Mouse (Mus musculus) megakaryocyte, adult 5-6 weeks (primary cell): ENCODE results near the gene Gm20662. TPM values are rescaled to one million over a fixed set of nuclear protein-coding genes. Genes with fewer than 3 reads are reported as not detected.
"Not testable (repeated sequence)": the region's sequence is repeated elsewhere in the genome, so short reads cannot be mapped to it uniquely, and the experiment has no call there.

ENCODE experiments used
- ATAC-seq: 2 replicates; pipeline ENCODE4 v1.8.0; 2016; ENCODE audit warnings: mild to moderate bottlenecking, inconsistent platforms; ENCODE audit not compliant: poor library complexity, severe bottlenecking
- total RNA-seq, 2 experiments: library from RNA; stranded (forward) in 1 of 2; stranded (reverse) in 1 of 2; fragments of 153-499, 151-499 nt in 1 of 2; fragments of 221-1000, 200-1000 nt in 1 of 2; gene quantifications; 2 replicates each; pipeline versions ENCODE4 v1.2.3 to v1.2.4; 2015 to 2017

Gm20662 gene
- total RNA-seq, 2 experiments from 2014 or later: not detected

- ATAC-seq: peak; percentile 4
These were observed 6.8 kb downstream of the Gm20662 start for GRCm38 (mm10) chr9:108002778-108003530.

GRCm38 (mm10) chr9:108003531-108003890 is 7.4 kb downstream of the Gm20662 start:
- no peak for ATAC-seq

DNA sequence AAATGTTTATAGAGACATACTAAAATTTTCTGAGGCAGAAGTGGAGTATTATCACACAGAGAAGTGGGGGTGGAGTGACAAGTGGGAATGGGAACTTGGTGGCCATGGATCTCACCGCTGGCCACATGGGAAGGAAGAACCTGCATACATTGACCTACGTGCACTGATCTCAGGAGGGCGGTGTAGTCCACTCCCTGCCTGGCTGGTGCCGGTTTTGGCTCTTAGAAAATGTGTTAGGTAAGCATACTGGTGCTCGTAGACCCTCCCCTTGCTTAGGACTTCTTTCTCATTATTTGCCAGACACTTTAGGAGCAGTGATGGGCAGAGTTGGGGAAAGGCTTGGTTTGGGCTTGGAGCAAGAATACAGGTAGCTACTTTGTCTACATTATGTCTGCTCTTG is 11.9 kb downstream of the Gm20662 start:
- no peak for ATAC-seq

- no peak for ATAC-seq
These were observed 14.2 kb downstream of the Gm20662 start for GRCm38 (mm10) chr9:108010385-108010784.

DNA sequence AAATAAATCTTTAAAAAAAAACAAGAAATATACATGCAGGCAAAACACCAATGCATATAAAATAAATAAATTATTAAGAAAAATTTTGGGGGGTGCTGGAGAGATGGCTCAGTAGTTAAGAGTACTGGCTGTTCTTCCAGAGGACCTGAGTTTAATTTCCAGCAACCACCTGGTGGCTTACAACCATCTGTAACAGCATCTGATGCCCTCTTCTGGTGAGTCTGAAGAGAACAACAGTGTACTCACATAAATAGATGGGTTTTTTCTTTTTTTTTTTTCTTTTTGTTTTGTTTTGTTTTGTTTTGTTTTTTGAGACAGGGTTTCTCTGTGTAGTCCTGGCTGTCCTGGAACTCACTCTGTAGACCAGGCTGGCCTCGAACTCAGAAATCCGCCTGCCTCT is 17.4 kb downstream of the Gm20662 start:
- not testable (repeated sequence) for ATAC-seq

DNA sequence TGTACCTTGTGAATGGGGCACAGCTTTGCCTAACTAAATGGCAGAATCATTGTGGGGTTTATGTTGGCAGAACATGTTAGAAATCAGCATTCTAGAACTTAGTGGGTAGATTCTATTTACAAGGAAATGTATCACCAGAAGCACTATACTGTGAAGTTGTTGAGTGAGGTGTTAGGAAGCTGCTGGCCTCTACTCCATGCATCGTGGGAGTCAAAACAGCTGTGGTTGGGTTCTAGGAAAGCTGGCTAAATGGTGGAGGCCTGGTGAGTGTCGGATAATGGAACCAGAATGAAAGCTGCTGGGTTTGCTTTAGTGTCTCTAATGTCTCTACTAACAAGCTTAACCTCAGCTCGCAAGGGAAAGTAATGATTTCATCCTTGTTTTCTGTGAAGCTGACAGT is 21.0 kb downstream of the Gm20662 start:
- ATAC-seq: no peak

DNA sequence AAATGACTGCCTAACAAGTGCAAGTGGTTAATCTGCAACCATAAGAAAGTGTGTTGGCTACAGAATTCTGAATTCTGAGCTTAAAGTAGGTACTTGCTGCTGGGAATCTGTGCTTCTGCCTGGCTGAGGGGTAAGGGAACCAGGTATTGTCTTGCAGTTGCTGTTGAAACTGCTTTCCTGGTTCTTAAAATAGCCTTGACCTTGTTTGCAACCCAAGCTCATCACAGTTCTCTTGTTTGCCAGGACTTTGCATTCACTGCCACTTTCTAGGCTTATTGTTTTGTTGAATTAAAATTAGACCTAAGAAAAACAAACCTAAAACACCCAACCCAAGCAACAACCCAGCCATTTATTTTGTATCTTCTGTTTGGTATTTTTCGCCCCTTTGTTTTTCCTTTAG is 24.6 kb downstream of the Gm20662 start:
- ATAC-seq: no peak

DNA sequence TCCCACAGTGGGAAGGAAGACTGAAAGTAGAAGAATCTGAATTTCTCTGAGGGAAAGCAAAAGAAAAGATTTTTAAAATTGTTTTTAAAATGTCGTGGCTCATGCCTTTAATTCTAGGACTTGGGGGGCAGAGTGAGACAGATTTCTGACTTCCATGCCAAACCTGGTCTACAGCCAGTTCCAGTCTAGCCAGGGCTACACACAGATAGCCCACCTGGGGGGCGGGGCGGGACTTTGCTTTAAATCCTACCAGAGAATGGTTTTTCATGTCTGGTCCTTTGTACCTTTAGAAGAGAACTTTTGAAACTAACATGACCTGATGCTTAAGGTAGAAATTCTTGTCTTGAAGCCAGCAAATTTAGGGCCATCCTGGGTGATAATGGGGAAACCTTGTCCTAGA is 27.1 kb downstream of the Gm20662 start:
- ATAC-seq: no peak

DNA sequence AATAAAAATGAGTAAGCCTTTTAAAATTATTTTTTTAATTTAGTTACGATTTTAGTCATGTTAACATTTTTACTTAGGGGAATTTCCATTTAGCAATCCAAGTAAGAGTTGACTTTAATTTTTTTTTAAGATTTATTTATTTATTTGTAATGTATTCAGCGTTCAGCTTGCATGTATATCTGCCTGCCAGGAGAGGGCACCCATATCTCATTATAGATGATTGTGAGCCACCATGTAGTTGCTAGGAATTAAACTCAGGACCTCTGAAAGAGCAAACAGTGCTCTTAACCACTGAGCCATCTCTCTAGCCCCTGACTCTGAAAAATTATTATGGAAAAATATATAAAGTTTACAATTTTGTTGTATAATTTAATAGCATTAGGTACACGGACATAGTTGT is 30.4 kb downstream of the Gm20662 start:
- no peak for ATAC-seq

- no peak for ATAC-seq
These were observed 31.7 kb downstream of the Gm20662 start for GRCm38 (mm10) chr9:108027867-108028266.

DNA sequence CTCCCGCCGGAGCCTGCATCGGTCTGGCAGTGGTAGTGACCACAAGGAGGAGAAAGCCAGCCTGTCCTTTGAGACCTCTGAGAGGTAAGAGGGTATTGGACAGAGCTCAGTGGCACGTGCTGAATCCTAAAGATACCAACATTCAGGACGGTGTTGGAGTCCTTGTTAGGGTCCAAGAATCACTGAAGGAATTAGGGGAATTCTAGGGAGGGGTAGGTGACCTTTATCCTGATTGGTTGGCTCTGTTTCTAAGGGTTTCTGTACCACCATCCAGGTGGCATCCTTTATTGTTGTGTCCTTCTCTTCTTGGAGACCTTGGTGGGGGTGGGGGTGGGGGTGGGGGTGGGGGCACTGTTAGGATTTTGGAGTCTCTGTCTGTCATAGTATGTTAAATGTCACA is 36.0 kb downstream of the Gm20662 start:
- ATAC-seq: no peak

GRCm38 (mm10) chr9:108035331-108036156 is 39.4 kb downstream of the Gm20662 start:
- ATAC-seq: no peak

- ATAC-seq: no peak
These were observed 48.8 kb downstream of the Gm20662 start for GRCm38 (mm10) chr9:108044751-108045492.

DNA sequence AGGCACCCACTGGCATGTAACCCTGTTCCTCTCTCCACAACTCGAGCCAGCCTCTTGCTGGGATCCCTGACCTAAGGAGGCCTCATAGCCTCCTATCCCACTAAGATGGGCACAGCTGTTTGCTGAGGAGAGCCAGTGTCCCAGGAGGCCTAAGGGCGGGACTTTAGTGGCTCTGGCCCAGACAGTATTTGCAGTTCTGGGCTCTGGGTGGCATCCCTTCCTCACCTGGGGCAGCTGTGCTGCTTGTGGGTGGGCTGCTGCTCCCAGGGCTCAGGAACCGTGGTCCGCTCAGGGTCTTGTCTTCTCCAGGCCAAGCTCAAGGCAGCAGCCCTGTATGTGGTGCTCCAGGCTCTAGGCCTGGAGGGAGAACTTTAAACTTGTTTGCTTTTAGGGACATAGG is 50.4 kb downstream of the Gm20662 start:
- no peak for ATAC-seq

DNA sequence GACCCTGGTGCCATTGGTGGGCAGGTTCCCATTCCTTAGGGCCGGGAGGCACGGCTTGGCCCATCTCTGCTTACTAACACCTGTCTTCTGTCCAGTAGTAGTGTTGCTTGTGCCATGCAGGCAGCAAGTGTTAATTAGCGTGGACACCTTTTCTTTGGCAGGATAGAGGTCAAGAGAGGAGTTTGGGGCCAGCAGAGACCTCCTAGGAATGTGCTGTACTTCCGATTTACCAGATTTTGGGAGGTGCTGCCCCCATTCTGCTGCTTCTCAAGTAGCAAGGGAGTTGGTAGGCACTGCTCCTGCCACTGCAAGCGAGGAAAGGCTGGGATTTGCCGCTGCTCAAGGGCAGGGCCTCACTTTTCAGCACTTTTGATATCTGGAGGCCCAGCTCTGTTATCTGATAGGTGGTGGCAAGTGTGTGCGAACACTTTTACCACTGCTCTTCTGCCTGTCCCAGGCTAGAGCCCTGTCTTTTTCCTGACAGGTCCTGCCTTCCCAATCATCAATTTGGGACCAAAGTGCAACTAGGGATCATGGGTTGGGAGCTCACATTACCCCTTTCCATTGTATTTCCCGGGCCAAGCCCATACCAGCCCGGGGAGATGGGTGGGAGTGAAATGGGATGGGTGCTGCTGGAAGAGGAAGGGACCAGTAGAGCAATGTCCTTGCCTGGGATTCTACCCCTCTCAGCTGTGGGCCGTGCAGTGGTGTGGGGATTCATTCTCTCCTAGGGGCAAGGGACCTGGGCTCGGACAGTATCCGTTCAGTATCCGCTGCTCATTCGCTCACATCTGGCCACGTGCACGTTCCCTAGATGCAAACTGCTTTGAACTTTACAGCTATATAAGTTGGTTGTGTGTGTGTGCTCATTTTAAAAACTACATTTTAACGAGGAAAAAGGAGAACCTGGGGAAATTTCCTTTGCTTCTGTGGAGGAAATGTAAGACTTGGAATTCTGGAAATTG is 51.7 kb downstream of the Gm20662 start:
- ATAC-seq: no peak

- no peak for ATAC-seq
These were observed 52.4 kb downstream of the Gm20662 start for GRCm38 (mm10) chr9:108048566-108048955.

DNA sequence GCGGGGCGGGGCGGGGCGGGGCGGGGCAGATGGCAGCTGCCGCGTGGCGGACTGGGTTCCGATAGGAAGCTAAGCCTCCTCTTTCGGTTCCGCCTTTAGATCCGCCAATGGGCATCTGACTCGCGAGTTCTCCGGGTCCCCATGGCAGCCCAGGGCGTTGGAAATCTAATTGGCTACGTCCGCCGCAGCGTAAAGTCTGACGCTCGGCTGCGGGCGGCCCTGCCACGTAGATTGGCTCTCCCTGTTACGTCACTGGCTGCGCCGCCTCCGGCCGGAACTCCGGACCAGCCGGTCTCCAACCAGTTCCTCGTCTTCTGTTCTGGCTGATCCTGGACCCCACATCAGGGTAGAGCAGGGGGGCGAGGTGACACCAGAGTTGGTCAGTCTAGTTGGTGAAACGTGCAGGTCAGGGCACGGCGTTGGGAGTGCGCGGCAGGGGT is 52.9 kb downstream of the Gm20662 start, which contains the start of gene Gmppb:
TSS of gene Gmppb (plus strand) at position 227 of the 440 bp plus-strand sequence.
- ATAC-seq: peak; percentile 87

DNA sequence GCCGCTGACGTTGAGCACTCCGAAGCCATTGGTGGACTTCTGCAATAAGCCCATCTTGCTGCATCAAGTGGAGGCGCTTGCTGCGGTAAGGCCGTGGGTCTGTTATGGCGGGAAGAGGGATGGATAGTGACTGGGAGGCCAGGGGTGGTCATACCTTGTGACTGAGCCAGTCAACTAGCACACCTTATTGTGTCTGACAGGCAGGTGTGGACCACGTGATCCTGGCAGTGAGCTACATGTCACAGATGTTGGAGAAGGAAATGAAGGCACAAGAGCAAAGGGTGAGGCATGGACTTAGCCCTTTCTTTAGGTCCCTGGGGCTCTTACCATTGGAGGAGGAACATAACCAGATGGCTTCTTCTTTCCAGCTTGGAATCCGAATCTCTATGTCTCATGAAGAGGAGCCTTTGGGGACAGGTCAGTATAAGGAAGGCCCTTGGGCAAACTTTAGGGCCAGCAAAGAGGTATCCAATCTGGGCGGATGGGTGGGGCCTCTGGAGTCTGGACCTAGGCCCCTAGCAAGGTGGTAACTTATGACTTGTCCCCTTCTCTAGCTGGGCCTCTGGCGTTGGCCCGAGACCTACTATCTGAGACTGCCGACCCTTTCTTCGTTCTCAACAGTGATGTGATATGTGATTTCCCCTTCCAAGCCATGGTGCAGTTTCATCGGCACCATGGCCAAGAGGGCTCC is 53.6 kb downstream of the Gm20662 start:
- no peak for ATAC-seq

DNA sequence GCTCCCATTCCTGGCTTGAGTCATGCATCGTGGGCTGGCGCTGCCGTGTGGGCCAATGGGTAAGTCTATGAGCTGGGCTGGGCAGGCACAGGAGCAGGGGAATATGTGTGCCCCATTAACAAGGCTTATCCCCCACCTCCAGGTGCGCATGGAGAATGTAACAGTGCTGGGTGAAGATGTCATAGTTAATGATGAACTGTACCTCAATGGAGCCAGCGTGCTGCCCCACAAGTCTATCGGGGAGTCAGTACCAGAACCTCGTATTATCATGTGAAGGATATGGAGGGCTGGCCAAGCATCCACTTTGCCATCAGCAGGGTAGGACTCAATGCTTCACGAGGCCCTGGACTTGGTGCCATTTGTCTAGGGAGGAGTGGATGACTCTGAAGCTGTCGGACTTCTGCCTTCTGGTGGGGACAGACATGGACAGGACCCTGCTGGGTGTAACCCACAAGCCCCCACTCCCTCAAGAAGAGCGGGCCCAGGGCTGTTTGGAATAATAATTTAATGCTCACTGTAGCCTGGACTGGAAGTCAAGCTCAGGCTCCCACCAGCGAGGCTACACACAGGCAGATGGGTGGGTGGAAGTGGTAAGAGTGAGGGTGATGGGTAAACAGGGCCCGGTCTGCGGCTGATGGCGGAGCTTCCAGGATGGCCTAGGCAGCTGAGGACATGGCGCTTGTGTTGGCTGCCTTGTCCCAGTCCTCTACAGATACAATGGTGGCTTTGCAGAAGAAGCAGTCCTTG is 55.2 kb downstream of the Gm20662 start:
- no peak for ATAC-seq
